Mouse (Mus musculus) right cerebral cortex, adult 18-20 months (tissue): ENCODE data around the gene Rerg.

Experiments used
- DNase-seq: peaks from one replicate; pipeline ENCODE4 v3.0.0; 2022; ENCODE audit warnings: mixed read lengths

Rerg gene

DNA sequence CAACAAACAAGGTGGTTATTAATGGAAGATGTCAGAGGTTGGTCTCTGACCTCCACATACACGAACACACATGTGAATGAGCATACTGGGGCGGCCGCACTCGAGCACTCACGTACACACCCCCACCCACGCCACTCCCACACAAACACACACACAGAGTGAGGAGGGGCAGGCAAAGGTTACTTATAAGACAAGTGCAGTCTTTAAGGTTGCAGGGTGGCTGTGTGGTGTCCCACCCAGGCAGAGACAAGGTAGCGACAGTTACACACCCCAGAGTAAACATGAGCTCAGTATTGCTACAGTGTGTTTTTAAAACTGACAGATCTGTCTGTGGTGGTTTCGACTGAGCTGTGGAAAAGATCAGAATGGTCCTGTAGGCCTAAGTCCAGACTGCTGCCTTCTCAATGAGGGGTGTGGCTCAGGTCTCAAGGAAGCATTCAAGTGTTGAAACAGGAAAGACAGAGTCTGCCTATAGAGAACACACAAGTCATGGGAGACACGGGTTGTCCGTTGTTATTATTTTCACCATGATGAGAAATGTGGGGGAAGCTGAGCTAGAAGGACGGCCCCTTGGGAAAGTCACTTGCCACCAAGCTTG is 8.7 kb downstream of the Rerg start:
- no peak for DNase-seq

DNA sequence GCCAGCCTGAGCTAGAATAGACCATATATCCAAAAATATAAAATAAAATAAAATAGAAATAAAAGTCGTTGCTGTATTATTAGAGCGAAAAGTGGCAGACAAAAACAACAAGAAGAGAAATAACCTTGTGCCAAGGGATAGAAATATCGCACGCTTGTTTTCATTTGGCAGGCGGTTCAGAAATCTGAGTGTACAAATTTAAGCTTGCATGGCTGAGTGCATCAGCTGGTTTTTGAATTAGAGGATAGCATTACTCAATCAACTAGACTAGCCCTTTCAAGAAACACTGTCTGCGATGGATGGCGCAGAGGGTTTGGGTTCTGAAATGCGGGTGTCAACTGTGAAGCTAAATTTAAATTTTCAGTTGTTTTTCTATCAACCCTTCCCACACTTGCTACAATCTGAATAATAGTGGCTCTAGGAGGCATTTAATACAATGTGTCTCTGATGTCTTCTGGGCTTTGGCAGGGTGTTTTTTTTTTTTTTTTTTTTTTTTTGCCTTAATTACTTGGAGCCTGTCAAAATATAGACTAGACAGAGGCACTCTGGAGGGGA is 10.8 kb downstream of the Rerg start:
- DNase-seq = no peak

DNA sequence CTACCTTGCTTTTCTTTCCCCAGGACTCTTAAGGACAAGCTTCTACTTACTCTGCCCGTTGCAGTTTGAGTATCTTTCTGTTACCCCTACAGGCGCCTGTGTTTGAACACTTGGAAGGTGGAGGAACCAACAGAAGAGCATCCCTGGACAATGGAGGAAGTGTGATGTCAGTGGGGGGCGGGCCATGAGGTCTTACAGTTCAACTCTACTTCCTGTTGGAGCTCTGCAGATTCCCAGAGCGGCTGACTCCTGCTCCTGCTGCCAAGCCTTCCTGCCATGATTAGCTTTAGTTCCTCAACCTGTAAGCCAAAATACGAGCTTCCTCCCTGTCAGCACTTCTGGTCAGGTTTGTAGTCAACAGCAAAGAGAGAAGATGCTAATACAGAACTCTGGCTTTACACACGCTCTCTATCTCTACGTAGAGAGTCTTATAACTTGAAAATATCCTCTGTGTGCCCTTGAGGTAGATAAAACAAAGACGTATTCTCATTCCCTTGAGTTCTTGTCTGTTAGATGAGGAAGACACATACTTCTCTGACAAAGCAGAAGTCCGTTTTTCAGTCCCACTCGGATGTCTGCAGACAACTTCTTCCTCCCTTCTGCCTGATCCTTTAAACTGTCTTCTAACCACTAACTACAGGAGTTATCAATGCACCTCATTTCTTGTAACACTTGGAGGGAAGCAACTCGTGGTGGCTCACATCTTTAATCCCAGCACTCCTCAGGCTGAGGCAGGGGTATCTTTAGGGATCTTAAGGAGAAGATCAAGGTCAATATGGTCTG is 13.7 kb downstream of the Rerg start:
- no peak for DNase-seq

DNA sequence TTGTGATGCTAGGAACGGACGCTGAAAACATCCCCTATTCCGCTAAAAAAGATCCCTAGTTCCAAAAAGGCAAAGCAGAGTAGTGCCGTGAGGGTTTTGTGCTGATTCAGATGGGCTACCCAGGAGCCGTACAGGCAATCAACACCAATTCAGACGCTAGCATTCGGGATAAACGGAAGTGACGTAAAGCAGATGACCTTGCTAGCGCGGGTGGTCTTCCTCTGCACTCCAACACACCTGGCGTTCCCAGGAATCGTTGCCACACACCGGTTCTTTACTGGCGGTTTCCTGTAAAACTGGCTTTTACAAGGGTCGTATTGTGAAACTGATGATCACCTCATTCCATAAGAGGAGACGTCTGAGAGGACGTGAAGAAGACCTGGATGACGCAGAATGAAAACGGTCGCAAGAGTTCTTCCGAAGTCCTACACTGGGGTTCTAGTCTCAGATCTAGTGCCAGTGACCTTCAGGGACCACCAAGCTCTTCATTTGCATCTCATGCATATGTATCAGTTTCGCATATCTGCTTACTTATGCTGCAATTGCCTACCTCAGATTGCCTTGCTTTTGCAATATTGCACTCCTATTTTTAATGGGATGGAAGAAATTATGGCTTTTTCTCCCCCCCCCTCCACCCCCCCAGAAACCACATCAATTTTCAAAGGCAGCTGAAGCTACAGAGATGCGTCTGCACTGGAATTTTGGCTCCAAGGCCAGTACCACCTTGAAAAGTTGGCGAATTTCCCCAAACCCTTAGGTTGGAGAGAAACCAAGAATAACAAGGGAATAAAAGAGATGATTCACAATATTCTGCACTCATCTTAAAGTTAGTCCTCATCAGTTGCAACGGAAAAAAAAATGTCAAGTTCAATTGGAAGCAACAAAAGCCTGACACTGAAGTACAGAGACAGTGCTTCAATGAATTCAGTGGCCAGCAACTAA is 14.8 kb downstream of the Rerg start:
- DNase-seq = no peak

DNA sequence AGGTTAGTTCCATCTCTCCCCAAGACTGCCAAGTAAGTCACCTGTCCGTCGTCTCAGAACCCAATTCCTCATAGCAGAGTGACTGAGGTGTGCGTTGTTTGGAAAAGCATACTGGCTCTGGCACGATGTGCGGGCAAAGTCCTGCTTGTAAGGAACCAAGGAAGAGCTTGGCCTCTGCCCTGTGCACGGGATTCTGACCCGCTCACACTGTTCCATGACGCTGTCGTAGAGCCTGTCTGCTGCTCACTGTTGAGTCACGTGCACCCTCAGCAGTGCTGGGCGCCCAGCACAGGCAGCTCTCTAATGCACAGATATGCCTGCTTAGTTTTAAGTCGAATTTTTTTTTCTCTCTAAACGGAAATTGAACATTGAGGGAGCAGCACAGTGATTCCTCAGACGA is 17.3 kb downstream of the Rerg start:
- no peak for DNase-seq

DNA sequence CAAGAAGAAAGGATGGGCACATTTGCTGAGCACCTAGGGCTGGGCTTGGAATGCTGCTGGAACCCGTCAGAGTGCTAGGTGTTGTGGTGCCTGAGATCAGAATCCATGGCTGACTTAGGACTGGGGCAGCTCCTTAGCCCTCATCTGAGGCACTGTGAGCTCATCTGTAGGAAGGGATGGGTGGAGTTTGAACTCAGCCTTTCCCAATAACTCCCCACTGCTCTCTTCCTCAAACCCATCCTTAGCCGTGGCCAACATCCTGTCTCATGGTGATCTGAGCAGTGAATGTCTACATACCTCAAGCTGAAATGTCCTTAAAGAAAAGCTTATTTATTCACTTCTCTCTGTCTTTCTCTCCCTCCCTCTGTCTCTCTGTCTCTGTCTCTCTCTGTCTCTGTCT is 19.3 kb downstream of the Rerg start:
- no peak for DNase-seq

DNA sequence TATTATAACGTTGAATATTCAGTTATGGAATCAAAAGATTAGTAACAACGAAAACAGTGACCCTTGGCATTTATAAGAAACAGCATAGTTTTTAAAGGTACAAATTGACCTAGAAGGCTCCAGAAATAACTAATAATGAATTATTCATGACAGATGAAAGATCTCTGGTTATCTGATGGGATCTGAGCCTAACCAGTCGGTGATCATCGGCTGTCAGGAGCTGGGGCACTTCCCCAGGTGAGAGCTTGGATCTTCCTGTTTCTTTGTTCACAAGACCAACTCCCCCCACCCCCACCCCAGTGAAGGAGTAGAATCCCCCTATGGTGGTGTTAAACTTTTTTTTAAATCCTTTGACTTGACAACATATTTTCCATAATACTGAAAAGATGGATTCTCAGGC is 20.5 kb downstream of the Rerg start:
- no peak for DNase-seq

DNA sequence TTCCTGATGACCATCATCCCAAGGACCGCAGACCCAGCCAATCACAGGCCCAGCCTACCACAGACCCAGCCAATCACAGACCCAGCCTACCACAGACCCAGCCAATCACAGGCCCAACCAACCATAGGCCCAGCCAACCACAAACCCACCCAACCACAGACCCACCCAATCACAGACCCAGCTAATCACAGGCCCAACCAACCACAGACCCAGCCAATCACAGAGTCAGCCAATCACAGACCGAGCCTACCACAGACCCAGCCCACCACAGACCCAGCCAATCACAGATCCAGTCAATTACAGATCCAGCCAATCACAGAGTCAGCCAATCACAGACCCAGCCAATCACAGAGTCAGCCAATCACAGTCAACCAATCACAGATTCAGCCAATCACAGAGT is 23.4 kb downstream of the Rerg start:
- no peak for DNase-seq

DNA sequence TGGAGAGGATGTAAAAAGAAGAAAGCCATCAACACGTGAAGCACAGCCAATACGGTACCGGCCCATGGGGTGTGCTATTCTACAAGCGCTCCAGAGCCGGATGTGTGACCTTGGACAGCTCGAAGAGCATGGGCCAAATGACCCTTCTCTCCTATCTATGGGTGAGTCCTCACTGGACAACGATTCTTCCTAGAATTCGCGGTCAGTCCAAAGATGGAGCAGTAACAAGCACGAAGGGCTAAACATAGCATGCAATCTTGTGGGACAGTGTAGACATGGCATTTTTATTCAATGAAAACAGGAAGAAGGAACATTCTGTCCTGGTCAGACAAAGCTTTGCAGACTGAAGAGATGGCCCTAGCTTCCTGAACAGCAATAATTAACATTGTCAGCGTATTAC is 24.7 kb downstream of the Rerg start:
- no peak for DNase-seq

DNA sequence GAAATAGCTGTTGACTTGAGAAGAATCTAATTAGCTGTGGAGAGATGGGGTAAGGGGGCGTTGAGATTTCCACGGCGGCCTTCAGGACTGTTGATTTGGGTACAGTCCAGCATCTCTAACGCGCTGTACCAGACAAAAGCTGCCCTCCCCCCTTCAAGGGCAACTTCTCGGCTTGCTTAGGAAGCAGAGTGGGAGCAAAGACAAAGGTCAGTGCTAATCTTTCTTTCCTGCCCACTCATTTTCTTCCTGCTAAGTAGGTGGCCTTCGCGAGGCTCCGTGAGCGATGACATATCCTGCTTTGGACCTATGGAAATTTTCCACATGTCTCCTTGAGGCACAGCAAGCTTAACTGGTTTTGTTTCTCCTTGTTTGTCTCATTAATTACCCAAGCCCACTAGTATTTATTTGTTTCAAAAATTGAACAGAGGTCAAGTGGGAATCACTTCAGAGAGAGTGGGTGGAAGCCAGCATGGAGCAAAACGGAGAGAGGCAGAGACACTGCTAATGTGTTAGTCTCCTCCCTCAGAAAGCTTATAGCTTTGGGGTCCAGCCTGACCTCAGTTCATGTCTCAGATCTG is 25.2 kb downstream of the Rerg start:
- peak; percentile 11 for DNase-seq

DNA sequence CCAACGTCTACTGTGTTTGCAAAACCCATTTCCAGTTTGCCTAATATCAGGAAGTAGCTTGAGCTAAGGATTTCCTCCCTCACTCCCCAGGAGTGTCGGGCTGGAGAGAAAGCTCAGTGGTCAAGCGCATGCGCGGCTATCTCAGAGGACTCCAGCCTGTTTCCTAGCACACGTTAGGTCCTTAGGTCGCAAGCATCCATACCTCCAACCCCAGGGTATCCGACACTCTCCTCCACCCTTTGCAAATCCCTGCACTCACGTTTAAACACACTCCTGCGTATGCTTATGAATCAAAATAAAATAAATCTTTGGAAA is 25.8 kb downstream of the Rerg start:
- no peak for DNase-seq

DNA sequence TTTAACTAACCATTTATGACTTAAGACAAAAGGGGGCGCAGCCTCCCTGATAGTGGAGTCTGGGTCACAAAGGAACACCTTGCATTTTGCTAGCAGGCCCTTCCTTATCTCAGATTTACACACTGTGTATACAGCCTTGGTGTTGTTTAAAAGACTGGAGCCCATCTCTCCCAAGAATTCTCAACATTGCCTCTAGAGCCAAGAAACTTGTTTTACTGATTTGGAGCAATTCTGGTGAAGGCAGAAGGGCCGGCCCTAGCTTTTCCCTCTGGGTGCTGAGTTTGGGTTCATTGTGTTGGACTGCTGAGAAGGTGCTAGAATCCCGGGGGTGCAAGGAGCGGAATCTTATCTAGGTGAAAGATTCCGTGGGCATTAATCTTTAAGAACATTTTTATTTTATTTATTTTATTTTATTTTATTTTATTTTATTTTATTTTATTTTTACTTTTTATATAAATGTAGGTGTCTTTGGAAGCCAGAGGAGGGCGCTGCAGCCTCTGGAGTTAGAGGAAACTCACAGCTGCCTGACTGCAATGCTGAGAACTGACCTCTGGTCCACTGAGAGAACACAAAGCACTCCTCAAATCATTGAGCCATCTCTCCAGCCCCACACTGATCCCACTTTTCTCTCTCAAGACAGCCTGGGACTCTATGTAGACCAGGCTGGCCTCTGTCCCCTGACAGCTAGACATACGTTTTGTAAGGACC is 26.3 kb downstream of the Rerg start:
- no peak for DNase-seq

DNA sequence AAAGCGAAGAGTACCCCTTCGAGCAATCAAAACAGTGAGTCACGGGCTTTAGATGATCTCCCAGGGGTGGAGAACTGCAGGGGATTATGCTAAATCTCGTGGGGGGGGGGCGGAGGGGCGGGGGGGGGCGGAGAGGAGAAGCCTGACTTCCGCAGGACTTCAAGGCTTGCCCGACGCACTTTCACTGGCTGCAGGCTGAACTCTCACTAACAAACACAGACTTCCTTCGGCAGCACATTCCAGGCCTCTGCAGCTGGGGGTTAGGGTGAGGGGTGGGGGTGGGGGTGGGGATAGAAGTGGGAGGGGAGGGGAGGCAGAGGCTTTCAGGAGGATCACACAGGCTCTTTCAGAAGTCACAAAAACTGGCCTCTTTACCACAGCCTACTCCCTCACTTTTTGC is 27.5 kb downstream of the Rerg start:
- no peak for DNase-seq

DNA sequence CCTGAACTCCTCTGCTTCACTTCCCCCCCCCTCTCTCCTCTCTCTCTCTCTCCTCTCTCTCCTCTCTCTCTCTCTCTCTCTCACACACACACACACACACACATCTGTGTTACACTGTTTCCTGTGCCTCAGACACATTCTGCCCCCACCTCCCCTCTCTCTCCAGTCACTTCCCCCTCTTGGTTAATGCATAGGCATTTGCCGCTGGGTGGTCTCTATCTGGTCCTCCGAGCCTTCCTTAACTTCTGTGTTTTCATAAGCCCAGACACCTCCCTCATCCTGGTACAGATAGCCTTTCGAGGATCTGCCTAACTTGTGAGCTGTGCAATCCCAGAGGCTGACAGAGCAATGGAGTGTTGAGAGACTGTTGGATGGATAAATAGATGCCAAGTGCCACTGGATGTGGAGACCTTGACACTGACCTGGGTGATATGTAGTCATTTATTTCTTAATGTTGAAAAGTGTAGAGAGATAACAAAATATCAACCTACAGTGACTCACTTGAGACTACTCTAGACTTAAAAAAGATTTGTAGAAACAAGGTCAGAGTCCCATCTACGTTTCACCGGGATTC is 29.0 kb downstream of the Rerg start:
- DNase-seq = no peak

DNA sequence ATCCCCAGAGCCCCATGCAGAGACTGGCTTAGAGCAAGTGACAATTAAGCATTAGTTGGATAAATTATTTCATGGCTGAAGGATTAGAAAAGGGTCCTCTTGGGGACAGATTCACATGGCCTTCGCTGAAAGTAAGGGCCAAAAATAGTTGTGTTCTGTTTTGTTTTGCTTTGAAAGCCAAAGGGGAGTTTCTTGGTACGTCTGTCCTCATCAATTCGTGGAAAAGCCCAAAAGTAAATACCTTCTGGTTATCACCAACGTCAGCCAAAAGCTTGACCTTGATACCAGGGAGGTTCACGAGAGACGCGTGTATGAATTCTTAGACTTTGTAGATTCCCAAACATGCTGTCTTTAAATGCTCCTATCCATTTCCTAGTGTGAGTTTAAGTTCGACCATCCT is 31.5 kb downstream of the Rerg start:
- no peak for DNase-seq

DNA sequence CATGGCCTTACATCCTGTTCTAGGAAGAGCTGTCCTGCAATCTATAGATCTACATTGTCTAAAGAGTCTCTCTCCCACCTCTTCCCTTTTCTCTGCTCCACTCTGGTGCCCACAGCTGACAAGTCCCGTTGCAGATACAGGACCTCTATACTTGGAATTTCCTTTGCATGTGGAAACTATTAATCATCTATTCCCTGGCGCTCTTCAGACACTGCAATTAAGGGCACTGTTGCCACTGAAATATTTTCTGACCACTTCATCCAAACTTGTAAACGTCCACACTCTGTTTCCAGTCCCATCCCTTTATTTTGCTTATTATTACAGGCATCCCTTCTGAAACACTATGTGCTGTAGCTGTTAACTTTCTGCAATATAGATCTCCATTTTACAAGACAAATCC is 31.9 kb downstream of the Rerg start:
- no peak for DNase-seq

DNA sequence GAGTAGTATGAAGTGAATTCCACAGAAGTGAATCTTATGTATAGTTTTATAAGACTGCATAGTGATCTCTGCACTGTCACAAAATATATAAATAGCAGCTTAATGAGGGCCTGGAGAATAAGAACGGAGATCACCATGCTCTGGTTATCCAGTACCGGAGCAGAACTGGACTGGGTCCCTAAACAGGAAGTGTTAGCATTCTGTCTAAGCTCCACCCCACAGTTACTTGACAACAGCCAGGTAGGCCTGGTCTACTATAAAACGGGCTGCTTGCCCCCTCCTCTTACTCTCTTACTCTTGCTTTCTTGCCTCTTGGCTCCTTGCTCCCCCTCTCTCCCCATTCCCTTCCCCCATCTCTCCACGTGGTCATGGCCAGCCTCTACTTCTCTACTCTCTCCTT is 33.9 kb downstream of the Rerg start:
- DNase-seq = no peak

DNA sequence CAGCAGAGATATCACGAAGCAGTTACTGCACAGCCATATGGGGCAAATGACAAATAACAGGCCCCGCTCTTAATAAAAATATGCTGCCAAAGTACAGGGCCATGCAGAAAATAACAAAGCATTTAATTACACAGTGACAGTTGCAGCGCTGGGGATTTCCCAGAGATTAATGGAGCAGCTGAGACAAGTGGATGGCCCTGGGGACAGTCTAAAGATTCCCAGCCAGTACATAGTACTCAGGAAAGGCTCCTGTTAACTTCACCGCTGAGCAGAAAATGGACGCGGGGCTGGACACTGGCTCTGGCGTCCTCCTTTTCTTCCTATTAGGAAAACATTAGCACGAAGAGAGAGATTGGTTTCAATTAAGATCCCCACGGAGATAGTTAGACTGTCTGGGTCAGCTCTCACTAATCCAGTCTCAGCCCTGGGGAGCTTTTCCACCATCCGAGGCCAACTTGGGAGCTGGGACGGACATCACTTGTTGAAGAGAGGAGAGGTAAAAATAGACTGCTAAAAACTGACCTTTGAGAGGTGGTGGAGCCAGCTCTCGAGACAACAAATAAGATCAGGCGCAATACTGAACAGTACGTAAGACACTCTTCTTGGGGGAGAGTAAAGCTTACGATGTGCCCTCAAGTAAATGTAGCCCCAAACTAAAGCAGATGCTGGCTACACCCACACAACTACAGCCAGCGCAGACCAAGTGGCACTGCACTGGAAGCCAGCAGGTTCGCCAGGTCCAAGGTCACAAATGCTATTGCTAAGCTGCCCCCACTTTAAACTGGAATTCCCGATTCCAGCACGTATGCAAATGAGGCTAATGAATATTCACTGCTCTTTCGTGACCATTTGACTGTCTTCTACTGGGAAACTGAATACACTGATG is 34.5 kb downstream of the Rerg start:
- DNase-seq = no peak

DNA sequence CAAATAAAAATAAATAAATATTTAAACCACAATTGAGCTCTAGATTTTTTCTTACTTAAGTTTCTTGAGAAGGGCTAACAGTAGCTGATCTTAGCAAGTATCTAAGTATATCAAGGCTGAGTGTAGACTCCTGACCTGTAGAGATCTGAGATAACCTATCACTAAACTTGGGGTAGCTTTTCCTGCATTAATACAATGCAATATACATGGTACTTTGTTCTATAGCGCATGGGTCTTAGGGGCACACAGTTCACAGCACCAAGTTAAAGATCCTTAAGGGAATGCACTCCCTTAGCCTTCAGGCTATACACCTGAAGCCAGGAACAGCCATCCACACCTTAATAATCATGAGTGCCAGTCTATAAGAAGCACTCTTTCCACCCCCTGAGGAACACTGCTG is 38.5 kb downstream of the Rerg start:
- no peak for DNase-seq

DNA sequence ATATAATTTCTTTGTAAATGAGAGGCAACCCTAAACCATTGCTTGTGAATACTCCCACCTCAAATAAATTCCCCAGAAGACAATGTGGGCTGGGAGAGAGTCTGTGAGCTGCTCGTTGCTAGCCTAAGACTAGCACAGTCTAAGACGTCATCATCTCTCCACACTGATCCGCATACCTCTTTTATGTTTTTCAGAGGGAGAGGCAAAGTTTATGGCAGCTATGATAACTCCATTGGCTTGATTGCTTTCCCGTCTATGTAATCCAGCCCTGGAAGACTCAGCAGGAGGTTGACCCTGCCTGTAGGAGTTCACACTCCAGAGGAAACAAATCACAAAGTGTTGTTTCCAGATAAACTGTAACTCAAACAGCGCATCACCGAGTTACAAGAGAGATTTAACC is 38.9 kb downstream of the Rerg start:
- no peak for DNase-seq

DNA sequence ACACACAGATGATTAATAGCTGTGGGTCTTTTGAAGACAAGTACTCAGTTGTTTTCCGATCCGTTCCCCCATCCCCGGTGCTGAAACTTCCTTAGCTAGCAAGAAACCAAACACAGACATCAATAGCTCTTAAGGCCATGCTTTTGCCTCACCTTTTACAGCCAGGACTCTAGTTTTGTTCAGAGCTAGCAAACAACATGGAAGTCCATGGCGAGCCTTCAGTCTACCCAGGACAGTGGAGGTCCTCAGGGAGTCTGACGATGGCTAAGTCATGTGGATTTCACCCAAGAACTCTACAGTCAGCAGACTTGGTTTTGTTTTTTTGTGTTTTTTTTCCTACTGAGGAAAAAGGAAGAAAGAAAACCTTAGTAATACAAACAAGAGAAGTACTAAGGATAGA is 43.4 kb downstream of the Rerg start:
- no peak for DNase-seq
